Mouse (Mus musculus) bone marrow, adult 2 months (tissue): ENCODE results near the gene Hid1.

Experiments used
- CTCF ChIP-seq: fragments of 200-500 bp; IDR thresholded peaks from 2 replicates; pipeline ENCODE4 v1.5.1; 2011; ENCODE audit warnings: low read length, control low read depth; ENCODE audit not compliant: control insufficient read depth, insufficient read depth
- POLR2A ChIP-seq: fragments of 200-500 bp; IDR thresholded peaks from 2 replicates; pipeline ENCODE4 v1.6.1; 2011; ENCODE audit warnings: low read depth, mild to moderate bottlenecking, control low read depth, low read length, borderline replicate concordance; ENCODE audit not compliant: control insufficient read depth

GRCm38 (mm10) chr11:115326730-115327129, 40.8 kb downstream of the Hid1 start:
- TF ChIP-seq POLR2A (no peak), CTCF (no peak)
